Mouse (Mus musculus): ENCODE measurements around the gene Rrp1. TPM values are rescaled to one million over a fixed set of nuclear protein-coding genes. Genes with fewer than 3 reads are reported as not detected.

Gene Rrp1
- polyA plus RNA-seq, 1 experiment: 132 TPM

DNA sequence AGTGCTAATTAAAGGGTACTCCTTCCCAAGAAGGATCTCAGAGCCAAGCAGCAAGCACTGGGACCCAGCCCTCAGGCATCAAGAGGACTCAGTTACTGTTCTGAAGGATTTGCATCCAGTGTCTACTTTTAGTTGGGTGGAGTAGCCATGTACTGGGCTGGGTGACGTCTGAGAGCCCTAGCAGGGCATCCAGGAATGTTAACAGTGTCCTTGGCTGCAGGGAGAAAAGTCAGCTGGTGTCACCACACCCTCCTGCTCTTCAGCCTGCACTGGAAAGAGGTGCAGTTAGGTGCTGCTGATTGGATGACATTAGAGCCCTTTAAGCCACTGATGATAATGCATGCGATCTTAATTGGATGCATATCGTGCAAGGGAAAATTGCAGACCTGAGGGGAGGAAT is 20.0 kb upstream of the Rrp1 start:
- 77% methylated on average over 3 of the region's 3 CpGs for WGBS

DNA sequence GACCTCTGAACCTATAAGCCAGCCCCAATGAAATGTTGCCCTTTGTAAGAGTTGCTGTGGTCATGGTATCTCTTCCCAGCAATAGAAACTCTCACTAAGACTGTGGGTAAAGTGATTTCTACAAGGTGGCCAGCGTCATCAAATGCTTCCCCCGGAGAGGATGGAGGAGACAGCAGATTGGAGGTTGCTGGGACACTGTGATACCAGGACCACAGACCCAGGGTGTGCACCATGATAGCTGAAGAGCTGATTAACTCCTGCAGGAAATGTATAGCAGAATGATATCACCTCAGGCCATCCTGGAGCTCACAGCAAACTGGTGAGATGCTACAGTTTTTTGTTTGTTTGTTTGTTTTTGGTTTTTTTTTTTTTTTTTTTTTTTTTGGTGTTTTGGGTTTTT is 16.9 kb upstream of the Rrp1 start:
- WGBS: 58% methylated on average over 2 of the region's 2 CpGs
- no peak overlapping the region for H3K4me3 ChIP-seq (replicated peaks; ENCODE audit: control insufficient read depth, low read depth, low read length)
- TF ChIP-seq CTCF (IDR thresholded peaks at IDR 0.05; ENCODE audit: control insufficient read depth, insufficient read depth, low read length): no peak
- no peak for TF ChIP-seq POLR2A (IDR thresholded peaks at IDR 0.05; ENCODE audit: borderline replicate concordance, control insufficient read depth, low read depth, low read length)
- H3K27ac ChIP-seq (ENCODE audit: control insufficient read depth, insufficient read depth, low read depth, low read length, poor library complexity): no peak overlapping the region
- no peaks in the 10 kb centered on the region for H3K4me1 ChIP-seq (ENCODE audit: control insufficient read depth, insufficient read depth, low read length)

More for the DNA sequence above, 20.0 kb upstream of the Rrp1 start:
- no peak for TF ChIP-seq CTCF (IDR thresholded peaks at IDR 0.05; ENCODE audit: control insufficient read depth, insufficient read depth, low read length)
- no peaks in the 10 kb centered on the region for H3K4me1 ChIP-seq (ENCODE audit: control insufficient read depth, insufficient read depth, low read length)
- no peak overlapping the region for H3K27ac ChIP-seq (ENCODE audit: control insufficient read depth, insufficient read depth, low read depth, low read length, poor library complexity)
- H3K4me3 ChIP-seq (replicated peaks; ENCODE audit: control insufficient read depth, low read depth, low read length): no peak overlapping the region

DNA sequence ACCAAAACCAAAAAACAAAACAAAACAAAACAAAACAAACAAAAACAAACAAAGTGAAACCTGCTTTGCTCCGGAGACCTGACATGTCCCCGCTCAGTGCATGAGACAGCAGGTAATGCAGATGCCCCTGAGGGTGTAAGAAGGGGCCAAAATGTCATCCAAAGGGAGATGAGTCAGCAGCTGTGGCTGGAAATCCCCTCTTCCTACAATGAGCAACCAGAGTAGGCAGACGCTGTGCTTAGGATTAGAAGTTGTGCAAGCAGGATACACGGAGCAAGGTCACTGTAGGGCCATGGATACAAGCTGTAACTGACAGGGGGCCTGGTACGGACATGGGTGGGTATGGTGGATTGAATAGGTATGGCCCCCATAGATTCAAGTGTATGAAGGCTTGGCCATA is 16.3 kb upstream of the Rrp1 start:
- H3K4me1 ChIP-seq (ENCODE audit: control insufficient read depth, insufficient read depth, low read length): no peaks in the 10 kb centered on the region
- H3K4me3 ChIP-seq (replicated peaks; ENCODE audit: control insufficient read depth, low read depth, low read length): no peak overlapping the region
- 73% methylated on average over 5 of the region's 5 CpGs for WGBS
- no peak overlapping the region for H3K27ac ChIP-seq (ENCODE audit: control insufficient read depth, insufficient read depth, low read depth, low read length, poor library complexity)
- no peak for TF ChIP-seq CTCF (IDR thresholded peaks at IDR 0.05; ENCODE audit: control insufficient read depth, insufficient read depth, low read length)
- TF ChIP-seq POLR2A (IDR thresholded peaks at IDR 0.05; ENCODE audit: borderline replicate concordance, control insufficient read depth, low read depth, low read length): no peak

DNA sequence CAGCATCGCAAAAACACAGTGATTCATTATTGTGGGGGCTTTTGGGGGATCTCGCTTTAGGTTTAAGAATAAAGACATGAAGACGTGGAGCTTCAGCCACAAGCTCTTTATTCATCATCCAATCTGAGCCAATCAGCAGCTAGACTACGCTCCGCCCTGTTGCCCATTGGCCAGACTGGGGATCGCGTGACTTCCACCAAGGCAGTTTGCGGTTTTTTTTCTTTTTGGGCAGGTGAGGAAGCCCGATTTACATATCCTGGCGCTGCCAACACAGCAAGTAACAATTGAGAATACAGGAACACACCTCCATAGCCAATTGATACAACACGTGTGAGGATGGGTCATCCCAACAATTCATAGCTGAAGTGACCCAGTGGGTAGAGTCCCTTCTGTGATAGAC is 15.2 kb upstream of the Rrp1 start:
- no peak overlapping the region for H3K4me3 ChIP-seq (replicated peaks; ENCODE audit: control insufficient read depth, low read depth, low read length)
- no peaks in the 10 kb centered on the region for H3K4me1 ChIP-seq (ENCODE audit: control insufficient read depth, insufficient read depth, low read length)
- no peak overlapping the region for H3K27ac ChIP-seq (ENCODE audit: control insufficient read depth, insufficient read depth, low read depth, low read length, poor library complexity)
- TF ChIP-seq POLR2A (IDR thresholded peaks at IDR 0.05; ENCODE audit: borderline replicate concordance, control insufficient read depth, low read depth, low read length) (no peak), CTCF (IDR thresholded peaks at IDR 0.05; ENCODE audit: control insufficient read depth, insufficient read depth, low read length) (no peak)
- WGBS: 92% methylated on average over 11 of the region's 11 CpGs

DNA sequence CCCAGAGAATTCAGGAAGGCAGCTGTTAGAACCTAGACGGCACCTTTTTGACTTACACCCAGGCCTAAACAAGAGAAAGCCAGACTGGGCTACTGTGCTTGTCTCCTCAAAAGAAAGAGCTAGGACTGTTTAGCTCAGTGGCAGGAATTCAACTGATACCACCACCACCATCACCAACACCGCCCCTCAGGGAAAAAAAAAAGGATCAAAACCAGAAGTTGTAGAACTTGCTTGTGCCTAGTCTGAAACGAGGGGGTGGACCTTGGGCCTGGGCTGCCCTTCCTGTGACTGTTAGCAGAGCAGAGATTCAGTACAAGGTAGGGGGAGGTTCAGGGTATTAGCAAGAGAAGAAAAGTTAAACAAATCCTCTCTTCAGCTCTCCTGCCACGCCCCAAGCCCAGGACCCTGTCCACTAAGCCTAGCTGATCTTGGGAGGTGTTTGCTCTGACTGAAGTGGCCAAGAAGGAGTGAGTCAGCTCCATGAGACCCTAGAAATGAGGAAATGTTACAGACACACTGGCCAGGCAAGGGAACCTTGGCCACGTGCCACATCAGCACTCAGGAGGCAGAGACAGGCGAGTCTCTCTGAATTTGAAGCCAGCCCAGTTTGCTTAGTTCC is 13.4 kb upstream of the Rrp1 start:
- TF ChIP-seq POLR2A (IDR thresholded peaks at IDR 0.05; ENCODE audit: borderline replicate concordance, control insufficient read depth, low read depth, low read length): no peak
- WGBS: 31% methylated on average over 6 of the region's 6 CpGs
- Histone ChIP-seq H3K4me1 (ENCODE audit: control insufficient read depth, insufficient read depth, low read length) (no peaks in the 10 kb centered on the region), H3K27ac (ENCODE audit: control insufficient read depth, insufficient read depth, low read depth, low read length, poor library complexity) (peak overlapping the region; percentile 62), H3K4me3 (replicated peaks; ENCODE audit: control insufficient read depth, low read depth, low read length) (peak overlapping the region; percentile 100)

DNA sequence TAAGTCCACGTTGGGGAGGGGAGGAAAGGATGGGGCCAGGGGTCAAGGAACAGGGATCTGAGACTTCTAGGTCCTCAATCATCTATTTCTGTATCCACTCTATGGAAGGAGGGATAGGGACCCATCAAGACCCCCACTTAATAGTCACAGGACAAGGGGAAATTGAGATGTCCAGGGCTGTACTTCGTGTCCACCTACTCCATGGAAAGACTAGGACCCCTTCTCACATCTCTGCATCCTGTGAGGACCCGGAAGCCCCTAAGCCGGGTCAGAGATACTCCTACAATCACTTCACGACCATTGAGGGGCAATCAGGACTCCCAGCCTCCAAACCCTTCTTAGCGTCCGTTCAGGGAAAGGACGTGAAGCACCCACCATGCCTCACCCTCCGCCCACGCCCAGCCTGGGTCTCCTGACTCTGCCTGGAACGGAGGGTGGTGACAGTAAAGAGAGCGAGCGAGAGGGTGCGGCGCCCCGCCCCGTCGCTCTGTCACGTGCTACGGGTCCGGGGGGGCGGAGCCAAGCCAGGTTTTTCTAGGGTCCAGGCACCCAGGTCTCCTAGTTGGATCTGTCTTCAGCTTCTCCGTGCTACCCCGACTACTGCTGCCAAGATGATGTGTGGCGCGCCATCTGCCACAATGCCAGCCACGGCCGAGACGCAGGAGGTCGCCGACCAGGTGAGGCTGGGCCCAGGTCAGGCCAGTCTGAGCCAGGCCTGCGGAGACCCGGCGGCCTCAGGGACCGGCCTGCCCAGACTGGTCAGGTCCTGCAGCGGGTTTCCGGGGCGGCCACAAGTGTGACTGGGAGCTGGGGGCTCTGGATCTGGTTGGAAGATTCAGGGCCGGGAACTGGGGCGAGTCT is 12.6 kb upstream of the Rrp1 start, which contains the start of gene Cstb:
TSS of gene Cstb (plus strand) at position 489 of the 861 bp plus-strand sequence.
- peak within 1 kb of the TSS; percentile 62 for H3K27ac ChIP-seq (ENCODE audit: control insufficient read depth, insufficient read depth, low read depth, low read length, poor library complexity)
- 2% methylated on average over 40 of the region's 40 CpGs for WGBS
- no peaks in the 10 kb centered on the region; the same call in 1 of the 2 replicates for H3K4me1 ChIP-seq (ENCODE audit: control insufficient read depth, insufficient read depth, low read length)
- H3K4me3 ChIP-seq (replicated peaks; ENCODE audit: control insufficient read depth, low read depth, low read length): peak within 1 kb of the TSS; percentile 100
- TF ChIP-seq POLR2A (IDR thresholded peaks at IDR 0.05; ENCODE audit: borderline replicate concordance, control insufficient read depth, low read depth, low read length) (peak; percentile 58; the same call in 1 of the 2 replicates), CTCF (IDR thresholded peaks at IDR 0.05; ENCODE audit: control insufficient read depth, insufficient read depth, low read length) (no peak)

DNA sequence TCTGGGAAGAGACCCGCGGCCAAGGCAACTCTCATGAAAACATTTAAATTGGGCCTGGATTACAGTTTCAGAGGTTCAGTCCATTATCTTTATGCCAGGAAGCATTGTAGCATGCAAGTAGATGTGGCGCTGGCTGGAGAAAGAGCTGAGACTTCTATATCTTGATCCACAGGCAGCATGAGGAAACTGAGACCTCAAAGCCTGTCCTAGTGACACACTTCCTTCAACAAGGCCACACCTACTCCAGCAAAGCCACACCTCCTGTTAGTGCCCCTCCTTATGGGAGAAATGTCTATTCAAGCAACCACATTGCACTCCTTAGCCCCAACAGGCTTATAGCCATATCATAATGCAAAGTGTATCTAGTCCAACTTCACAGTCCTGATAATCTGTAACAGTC is 9.8 kb upstream of the Rrp1 start:
- H3K4me1 ChIP-seq (ENCODE audit: control insufficient read depth, insufficient read depth, low read length): no peaks in the 10 kb centered on the region; the same call in 1 of the 2 replicates
- WGBS: 70% methylated on average over 3 of the region's 3 CpGs
- H3K27ac ChIP-seq (ENCODE audit: control insufficient read depth, insufficient read depth, low read depth, low read length, poor library complexity): no peak overlapping the region
- no peak overlapping the region for H3K4me3 ChIP-seq (replicated peaks; ENCODE audit: control insufficient read depth, low read depth, low read length)
- TF ChIP-seq POLR2A (IDR thresholded peaks at IDR 0.05; ENCODE audit: borderline replicate concordance, control insufficient read depth, low read depth, low read length) (no peak), CTCF (IDR thresholded peaks at IDR 0.05; ENCODE audit: control insufficient read depth, insufficient read depth, low read length) (no peak)

DNA sequence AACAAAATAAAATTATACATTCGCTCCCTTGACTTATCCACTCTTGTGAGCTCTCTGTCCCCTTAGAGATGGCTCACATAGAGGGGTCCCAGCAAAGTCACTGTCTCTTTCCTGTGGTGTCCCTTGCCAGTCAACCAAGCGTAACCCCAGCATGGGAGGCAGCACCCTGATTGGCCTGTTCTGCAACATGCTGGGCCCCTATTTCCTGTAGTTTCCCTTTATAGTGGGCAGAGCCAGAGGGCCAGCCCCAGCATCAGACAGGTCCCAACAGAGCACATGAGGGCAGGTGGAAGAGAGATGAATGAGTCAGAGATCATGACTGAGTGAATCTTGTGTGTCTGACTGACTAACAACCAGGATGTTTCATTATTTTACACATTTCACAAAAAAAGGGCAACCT is 8.1 kb upstream of the Rrp1 start:
- TF ChIP-seq POLR2A (IDR thresholded peaks at IDR 0.05; ENCODE audit: borderline replicate concordance, control insufficient read depth, low read depth, low read length) (no peak), CTCF (IDR thresholded peaks at IDR 0.05; ENCODE audit: control insufficient read depth, insufficient read depth, low read length) (no peak)
- no peak overlapping the region for H3K27ac ChIP-seq (ENCODE audit: control insufficient read depth, insufficient read depth, low read depth, low read length, poor library complexity)
- no peak overlapping the region for H3K4me3 ChIP-seq (replicated peaks; ENCODE audit: control insufficient read depth, low read depth, low read length)
- 54% methylated on average over 2 of the region's 2 CpGs for WGBS
- no peaks in the 10 kb centered on the region; the same call in 1 of the 2 replicates for H3K4me1 ChIP-seq (ENCODE audit: control insufficient read depth, insufficient read depth, low read length)

All from bone marrow, adult 2 months (tissue).